ENCODE assay signal across 19 mouse cellular contexts in genomic region chr6:103353346-103353745, GRCm38 (mm10).
DNase-seq lines count a peak whose midpoint lies in the region; ATAC-seq and TF ChIP-seq lines count a peak whose summit lies in the region.
"Had no signal": no experiment of that assay in that cellular context is flagged by ENCODE, and none has a peak within 500 bp of the region (broad histone marks: within the 10 kb centered on the region; RNA-seq: fewer than 3 reads in every experiment).

No protein-coding gene starts in this region.

- ATAC-seq in forebrain, embryonic 14.5 days, result peak; percentile 70
- ATAC-seq in midbrain, embryonic 13.5 days, result peak; percentile 67
- ATAC-seq: intestine, embryonic 15.5 days; liver, postnatal 0 days; lung, postnatal 0 days had no signal

- 56% methylated on average over 1 of the region's 1 CpGs for WGBS in forebrain, embryonic 14.5 days
- WGBS in midbrain, embryonic 13.5 days, result 57% methylated on average over 1 of the region's 1 CpGs

- no peaks in the 10 kb centered on the region for H3K27me3 ChIP-seq in forebrain, embryonic 14.5 days (replicated peaks; ENCODE audit: control insufficient read depth, insufficient read depth, low read length)
- H3K27me3 ChIP-seq in midbrain, embryonic 13.5 days, result no peaks in the 10 kb centered on the region
- H3K27me3 ChIP-seq: intestine, embryonic 15.5 days had no signal

- no peaks in the 10 kb centered on the region for H3K36me3 ChIP-seq in forebrain, embryonic 14.5 days (ENCODE audit: control insufficient read depth, insufficient read depth, low read length)
- H3K36me3 ChIP-seq in midbrain, embryonic 13.5 days, result no peaks in the 10 kb centered on the region
- H3K36me3 ChIP-seq: heart, embryonic 10.5 days; intestine, embryonic 15.5 days; limb, embryonic 10.5 days had no signal

- 0 out of 2 replicates have a peak, but pooled peaks cover 2% of the 10 kb centered on the region for H3K4me1 ChIP-seq in forebrain, embryonic 14.5 days (ENCODE audit: control insufficient read depth, insufficient read depth, low read length)
- 0 out of 2 replicates have a peak, but pooled peaks cover 3% of the 10 kb centered on the region for H3K4me1 ChIP-seq in midbrain, embryonic 13.5 days (replicated peaks)
- H3K4me1 ChIP-seq: heart, embryonic 10.5 days; intestine, embryonic 15.5 days; limb, embryonic 10.5 days had no signal

- no peak overlapping the region for H3K4me2 ChIP-seq in forebrain, embryonic 14.5 days (ENCODE audit: low read length)
- H3K4me2 ChIP-seq in midbrain, embryonic 13.5 days (replicated peaks), result no peak overlapping the region
- H3K4me2 ChIP-seq: intestine, embryonic 15.5 days had no signal

- peak overlapping the region; percentile 43; the same call in 1 of the 2 replicates for H3K27ac ChIP-seq in layer of hippocampus, adult 2 months
- no peak overlapping the region for H3K27ac ChIP-seq in forebrain, embryonic 14.5 days (ENCODE audit: low read depth, low read length)
- H3K27ac ChIP-seq in midbrain, embryonic 13.5 days, result no peak overlapping the region
- H3K27ac ChIP-seq: heart, embryonic 10.5 days; intestine, embryonic 15.5 days; limb, embryonic 10.5 days; macrophage had no signal

- H3K9me3 ChIP-seq in forebrain, embryonic 14.5 days (replicated peaks; ENCODE audit: control insufficient read depth, low read length), result no peaks in the 10 kb centered on the region
- no peaks in the 10 kb centered on the region for H3K9me3 ChIP-seq in midbrain, embryonic 13.5 days
- H3K9me3 ChIP-seq: heart, embryonic 10.5 days; intestine, embryonic 15.5 days; limb, embryonic 10.5 days had no signal

- H3K9ac ChIP-seq in forebrain, embryonic 14.5 days (ENCODE audit: low read length), result no peak overlapping the region
- no peak overlapping the region for H3K9ac ChIP-seq in midbrain, embryonic 13.5 days (replicated peaks)
- H3K9ac ChIP-seq: intestine, embryonic 15.5 days; liver, postnatal 0 days had no signal

- no peak for TF ChIP-seq POLR2A in brain, embryonic 14.5 days (IDR thresholded peaks at IDR 0.05; ENCODE audit: borderline replicate concordance, extremely low read depth, insufficient read depth, insufficient read length, poor library complexity, severe bottlenecking)

- no peak overlapping the region for H3K4me3 ChIP-seq in layer of hippocampus, adult 2 months
- H3K4me3 ChIP-seq in forebrain, embryonic 14.5 days (ENCODE audit: low read depth, low read length), result no peak overlapping the region
- no peak overlapping the region for H3K4me3 ChIP-seq in midbrain, embryonic 13.5 days (replicated peaks)
- H3K4me3 ChIP-seq: heart, embryonic 10.5 days; intestine, embryonic 15.5 days; limb, embryonic 10.5 days had no signal

- no peak for DNase-seq in layer of hippocampus, adult 2 months (ENCODE audit: low spot score in 2 of 2)
- no peak for DNase-seq in layer of hippocampus, postnatal 10 days (ENCODE audit: low spot score in 2 of 2)
- peak; percentile 72 for DNase-seq in brain, embryonic 14.5 days (ENCODE audit: low read depth)
- peak; percentile 53 for DNase-seq in forebrain, embryonic 14.5 days (ENCODE audit: low spot score)
- DNase-seq in adrenal gland, postnatal 25 days, result no peak
- DNase-seq in spleen, postnatal 4 days (ENCODE audit: low spot score in 2 of 2), result no peak
- DNase-seq: adrenal gland, adult 2 months; cerebellum, adult 9-10 months; heart, postnatal 4 days; kidney, adult 8-10 months; kidney, postnatal 10 days; liver, postnatal 0 days; retina, postnatal 1 day had no signal

- TF ChIP-seq CTCF in layer of hippocampus, adult 2 months (conservative IDR thresholded peaks at IDR 0.05), result no peak
- no peak for TF ChIP-seq CTCF in brain, embryonic 14.5 days (IDR thresholded peaks at IDR 0.05; ENCODE audit: borderline replicate concordance, extremely low read depth, insufficient read depth, insufficient read length)

Comparison
In these comparisons a context has a peak if more than half of its experiments do, and no peak if none do; other contexts are left out.
1. DNase-seq: peak in brain, embryonic 14.5 days (single experiment) and forebrain, embryonic 14.5 days (single experiment); none in layer of hippocampus, adult 2 months (0 of 2), layer of hippocampus, postnatal 10 days (0 of 2), adrenal gland, postnatal 25 days (single experiment) and spleen, postnatal 4 days (0 of 2).